Mouse (Mus musculus): ENCODE measurements around the gene 1700037C18Rik.

The 1700037C18Rik gene

DNA sequence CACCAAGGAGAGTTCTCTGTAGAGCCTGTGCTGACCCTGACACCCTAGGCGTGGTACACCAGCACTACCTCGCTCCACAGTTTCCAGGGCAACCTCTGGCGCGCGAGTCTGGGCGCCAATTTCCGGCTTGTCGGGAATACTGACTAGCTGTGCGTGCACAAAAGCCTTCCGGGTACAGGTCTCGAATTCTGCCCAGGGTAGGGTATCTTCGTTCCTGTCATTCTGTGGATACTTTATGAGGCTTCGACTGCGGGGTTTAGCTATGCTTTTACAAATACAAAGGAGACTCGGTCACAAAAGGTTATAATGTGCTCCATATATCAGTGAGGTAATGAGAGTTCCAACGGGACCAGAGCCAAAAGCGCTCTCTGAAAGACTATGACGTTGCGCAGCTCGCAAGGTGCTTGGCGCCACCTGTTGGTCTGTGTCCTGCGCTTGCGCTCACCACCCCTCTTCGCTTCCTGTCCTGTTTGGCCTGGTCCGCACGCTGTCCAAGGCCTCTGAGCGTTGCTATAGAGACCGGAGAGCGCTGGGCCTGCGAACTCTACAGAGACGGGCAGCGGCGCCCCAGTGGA is at the start of gene 1700037C18Rik, which contains the start of gene Cluap1:
Gene 1700037C18Rik, minus strand, starts transcription at position 153 of the 575 bp plus-strand sequence.
Gene Cluap1, plus strand, starts transcription at position 265 of the 575 bp plus-strand sequence.
- in situ Hi-C loops (cut with MboI): no loop called here

DNA sequence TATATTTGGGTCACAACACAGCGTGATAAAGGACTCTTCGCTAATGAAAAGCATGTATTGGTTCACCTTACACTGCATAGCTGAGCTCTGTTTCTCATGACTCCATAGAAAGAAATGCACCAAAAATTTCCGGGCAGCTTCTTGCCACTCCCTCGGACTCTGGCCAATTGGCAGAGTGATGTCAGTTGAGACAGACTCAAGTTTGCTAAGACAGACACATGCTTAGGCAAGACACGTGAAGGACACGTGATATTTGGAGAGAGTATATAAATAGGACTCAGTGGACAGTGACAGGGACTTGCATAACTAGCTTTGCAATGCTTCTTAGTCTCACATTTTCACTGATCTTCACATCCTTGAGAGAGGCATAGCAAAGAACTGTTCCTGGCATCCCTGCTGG is 47.9 kb upstream of the 1700037C18Rik start:
- in situ Hi-C loops (cut with MboI): no loop called here

DNA sequence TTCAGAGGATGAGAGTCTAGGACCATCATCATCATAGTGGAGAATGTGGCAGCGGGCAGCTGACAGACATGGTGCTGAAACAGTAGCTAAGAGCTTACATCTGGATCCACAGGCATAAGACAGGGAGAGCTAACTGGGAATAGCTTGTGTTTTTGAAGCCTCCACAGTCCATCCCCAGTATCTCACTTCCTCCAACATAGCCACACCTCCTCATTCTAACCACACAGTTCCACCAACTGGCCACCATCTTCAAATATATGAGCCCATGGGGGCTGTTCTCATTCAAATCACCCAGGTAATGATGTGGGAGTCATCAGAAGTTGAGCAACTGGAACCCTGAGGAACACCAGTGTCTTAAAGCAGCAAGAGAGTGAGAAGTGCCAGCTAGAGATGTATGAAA is 42.7 kb upstream of the 1700037C18Rik start:
- in situ Hi-C loops (cut with MboI): no loop called here

DNA sequence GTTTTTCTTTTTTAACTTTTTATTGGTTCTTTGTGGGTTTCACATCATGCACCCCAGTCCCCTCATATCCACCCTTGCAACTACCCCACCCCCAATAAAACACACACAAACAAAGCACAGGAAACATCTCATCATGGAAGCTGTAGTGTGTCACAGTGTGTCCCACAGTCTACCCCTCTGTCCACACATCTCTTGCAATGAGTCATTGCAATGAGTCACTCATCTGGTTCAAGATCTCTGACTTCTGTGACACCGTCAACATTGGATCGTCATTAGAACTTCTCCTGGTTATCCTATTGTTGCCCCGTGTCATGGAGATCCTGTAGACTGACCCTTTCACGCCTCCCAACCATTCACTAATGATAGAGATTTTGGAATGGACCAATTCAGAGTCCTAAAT is 26.2 kb upstream of the 1700037C18Rik start:
- in situ Hi-C loops (cut with MboI): no loop called here

DNA sequence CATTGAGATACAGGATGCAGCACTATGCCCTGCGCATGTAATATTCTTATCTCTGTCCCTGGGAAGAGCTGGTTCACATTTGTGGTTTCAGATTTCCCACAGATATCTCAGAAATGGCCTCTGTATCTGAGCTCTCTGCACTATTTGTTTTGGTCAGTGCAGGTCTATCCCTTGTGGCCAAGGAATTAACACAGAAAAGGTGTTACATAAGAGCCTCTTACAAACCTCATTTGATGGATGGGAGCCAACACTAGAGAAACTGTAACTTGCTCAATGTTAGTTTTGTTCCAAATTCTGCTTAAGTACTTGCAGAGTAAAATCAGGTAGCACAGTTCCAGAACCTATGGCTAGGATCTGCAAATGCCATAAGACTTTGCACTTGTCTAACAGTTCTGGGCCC is 25.6 kb upstream of the 1700037C18Rik start:
- in situ Hi-C loops (cut with MboI): no loop called here

DNA sequence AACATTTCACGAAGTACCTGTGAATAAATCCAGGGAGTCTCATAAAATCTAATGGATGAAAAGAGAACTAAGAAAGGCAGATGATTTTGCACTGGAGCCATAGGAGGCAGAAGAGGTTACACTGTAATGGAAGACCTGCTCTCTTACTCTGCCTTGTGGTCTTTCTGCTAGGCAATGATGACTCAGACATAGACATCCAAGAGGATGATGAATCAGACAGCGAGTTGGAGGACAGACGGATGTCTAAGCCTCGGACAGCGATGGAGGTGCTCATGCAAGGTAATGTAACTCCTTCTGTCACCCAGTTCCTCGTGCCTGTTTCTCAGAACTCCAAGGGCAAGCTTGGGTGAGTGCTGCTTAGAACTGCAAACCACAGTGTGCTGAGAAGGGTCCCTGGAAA is 25.0 kb upstream of the 1700037C18Rik start:
- in situ Hi-C loops (cut with MboI): no loop called here

DNA sequence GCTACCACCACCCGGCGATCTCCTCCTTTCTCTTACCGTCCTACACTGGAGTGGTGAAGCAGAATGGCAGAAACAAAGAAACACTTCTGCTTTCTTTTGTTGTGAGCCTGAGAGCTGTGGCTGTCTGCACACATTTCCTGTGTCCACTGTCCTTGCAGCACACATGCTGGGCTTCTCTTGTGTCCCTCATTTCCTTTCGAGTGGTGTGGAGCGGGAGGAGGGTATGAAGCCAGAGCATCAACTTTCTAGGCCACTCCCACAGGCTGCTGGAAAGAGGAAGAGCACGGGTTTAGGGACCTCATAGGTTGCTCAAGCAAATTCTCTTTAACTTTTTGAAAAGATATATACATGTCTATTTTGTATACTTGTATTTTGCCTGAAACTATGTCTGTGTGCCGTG is 20.7 kb upstream of the 1700037C18Rik start:
- in situ Hi-C loops (cut with MboI): no loop called here

DNA sequence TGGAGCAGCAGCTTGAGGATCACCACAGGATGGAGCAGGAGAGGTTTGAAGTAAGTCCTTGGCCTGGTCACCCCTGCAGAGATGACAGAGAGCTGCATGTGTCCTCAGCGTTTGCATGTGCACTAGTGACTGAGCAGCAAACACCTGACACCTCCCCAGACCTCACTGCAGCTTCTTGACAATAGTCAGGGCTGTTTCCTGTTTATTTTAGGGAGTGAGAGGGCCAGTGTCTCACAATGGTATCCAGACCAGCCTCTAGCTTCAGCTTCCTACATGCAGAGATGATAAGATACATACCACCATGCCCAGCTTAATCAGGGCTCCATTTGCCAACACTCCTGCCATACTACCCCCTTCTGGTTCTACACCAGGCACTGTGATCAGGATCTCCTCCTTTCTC is 20.1 kb upstream of the 1700037C18Rik start:
- in situ Hi-C loops (cut with MboI): no loop called here

DNA sequence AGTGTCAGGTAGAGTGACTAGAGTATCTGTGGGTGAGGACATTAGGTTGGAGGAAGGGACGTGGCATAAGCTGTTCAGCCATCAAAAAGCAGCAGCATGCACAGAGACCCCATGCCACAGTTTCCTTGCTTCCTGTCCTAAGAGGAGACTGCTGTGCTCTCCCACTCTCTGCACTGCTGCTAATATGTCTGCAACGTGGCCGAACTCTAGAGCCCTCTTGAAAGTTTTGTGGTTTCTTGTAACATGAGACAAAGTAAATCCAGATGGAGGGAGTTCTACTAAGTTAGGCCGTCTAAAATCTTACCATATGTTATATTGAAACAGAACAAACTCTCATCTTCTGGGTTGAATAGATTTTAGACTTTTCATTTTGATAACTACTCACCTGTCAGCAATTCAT is 15.5 kb upstream of the 1700037C18Rik start:
- in situ Hi-C loops (cut with MboI): no loop called here

DNA sequence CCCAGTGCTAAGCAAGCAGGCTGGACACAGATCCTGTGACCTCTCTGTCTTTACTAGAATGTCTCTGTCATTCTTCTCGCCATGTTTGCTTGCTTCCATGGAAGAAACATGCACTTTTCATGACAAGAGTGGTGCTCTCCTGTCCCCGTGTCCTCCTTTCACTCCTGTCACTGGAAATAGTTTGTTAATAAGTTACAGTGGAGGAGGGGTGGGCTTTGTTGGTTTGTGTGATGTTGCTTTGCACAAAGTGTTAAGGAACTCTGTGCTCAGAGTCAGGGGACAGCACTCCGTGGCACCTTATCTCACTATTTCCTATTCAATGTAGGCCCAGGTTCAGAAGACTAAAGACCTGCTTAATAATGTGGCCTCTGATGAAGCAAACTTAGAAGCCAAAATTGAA is 15.0 kb upstream of the 1700037C18Rik start:
- in situ Hi-C loops (cut with MboI): no loop called here

DNA sequence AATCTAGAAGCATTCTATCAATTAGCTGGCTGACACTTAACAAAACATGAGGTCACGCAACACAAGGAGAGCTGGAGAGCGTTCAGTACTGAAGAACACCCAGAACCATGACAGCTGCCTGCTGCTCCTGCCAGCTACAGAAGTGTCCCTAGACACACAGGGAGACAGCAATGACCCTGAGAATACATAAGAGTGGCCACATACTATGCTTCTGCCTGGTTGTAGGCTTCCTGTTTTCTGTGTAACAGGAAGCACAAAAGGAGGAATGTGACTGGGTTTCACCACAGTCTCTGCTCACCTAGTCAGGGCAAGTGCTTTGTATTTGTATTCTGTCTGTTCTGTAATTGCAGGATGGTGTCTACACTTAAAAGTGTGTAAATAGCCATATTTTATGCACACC is 12.3 kb upstream of the 1700037C18Rik start:
- in situ Hi-C loops (cut with MboI): no loop called here

DNA sequence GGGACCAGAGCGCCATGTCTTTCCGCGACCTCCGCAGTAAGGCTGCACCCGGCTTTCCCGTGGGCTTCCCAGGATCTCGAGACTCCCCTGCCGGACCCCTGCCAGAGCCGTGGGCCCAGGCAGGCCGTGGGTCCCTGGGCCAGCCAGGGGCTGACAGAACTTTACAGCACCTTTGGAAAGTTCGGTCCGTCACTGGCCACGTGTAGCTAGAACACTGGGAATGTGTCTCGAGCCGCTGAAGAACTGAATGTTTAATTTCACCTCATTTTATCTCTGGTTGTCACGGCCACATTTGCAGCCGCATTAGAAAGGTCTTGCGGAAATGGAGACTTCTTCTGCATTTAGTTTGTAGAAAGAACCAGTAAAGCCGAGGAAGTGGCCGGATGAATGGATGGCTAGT is 629 bp upstream of the 1700037C18Rik start:
- in situ Hi-C loops (cut with MboI): no loop called here

DNA sequence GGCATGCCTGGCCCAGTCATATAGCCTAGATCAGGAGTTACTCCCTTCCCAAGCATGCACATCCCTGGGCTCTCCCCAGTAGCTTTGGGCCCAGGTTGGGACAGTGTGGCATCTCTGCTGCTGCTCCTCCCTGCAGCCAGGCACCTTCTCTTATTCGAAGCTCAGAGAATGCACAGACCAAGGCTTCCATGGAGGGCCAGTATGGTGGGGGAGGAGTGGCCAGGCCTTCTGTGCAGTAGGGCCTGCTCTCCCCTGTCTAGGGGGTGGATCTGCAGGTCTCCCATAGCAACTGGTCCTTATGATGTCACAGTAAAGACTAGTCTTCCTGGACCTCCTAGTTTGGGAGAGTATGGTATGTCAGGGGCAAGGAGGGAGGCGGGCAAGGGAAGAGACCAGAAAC is 1.0 kb downstream of the 1700037C18Rik start:
- in situ Hi-C loops (cut with MboI): no loop called here

DNA sequence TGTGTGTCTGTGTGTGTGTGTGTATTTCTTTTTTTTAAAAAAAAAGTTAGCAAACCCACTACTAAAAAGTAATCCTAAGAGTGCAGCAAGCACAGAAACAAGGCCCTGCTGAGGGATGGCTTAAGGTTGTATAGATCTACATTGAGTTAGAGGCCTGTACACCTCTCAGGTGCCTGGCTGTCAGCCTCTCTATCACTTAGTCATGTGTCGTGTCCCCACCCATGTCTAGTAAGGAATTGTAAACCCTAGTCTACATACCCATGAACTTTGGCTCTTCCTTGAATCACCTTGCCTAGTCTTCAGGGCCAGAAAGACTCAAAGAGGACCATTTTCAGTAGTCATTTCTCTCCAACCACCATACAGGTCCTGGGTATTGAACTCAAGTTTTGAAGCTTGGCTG is 11.9 kb downstream of the 1700037C18Rik start:
- in situ Hi-C loops (cut with MboI): no loop called here

DNA sequence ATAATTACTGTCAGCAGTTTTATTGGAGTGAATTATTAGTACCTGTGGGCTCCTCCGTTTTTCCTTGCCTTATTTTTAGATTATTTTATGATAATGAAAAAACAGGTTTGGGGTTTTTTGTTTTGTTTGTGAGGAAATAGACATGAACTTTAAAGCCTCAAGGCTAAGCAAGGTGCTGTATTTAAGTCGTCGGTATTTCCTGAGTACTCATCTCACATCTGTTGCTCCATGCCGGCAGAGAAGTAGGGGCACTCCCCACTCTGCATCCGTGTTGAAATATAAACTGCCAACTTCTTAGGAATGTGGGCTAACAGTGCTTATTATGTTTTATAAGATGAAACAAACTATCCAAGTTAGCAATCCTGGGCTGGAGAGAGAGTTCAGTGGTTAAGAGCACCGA is 12.4 kb downstream of the 1700037C18Rik start:
- in situ Hi-C loops (cut with MboI): no loop called here

DNA sequence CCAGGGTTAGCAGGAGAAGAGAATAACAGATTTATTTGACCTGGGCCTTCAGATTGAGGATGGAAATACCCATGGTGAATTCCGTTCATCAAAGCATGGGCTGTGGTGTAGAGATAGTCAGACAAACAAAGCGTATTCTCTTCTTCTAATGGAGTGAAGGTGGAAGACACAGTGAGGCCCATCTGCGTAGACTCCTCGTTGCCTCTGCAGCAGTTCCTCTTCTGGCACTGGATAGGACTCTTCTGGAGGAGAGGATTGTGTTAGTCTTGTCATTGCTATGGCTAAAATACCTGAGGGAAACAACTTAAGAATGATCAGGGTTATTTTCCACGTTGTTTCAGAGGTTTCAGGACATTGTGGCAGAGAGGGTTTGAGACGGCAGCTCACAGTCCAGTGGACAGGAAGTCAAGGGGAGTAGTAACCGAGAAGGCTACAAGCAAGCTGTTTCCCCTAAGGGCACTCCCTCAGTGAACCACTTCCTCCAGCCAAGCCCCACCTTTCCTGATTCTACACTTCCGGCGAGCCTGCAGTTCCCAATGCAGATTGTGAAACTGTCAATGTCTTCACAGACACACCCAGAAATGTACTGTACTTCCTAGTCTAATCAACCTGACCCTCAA is 13.2 kb downstream of the 1700037C18Rik start:
- in situ Hi-C loops (cut with MboI): no loop called here

DNA sequence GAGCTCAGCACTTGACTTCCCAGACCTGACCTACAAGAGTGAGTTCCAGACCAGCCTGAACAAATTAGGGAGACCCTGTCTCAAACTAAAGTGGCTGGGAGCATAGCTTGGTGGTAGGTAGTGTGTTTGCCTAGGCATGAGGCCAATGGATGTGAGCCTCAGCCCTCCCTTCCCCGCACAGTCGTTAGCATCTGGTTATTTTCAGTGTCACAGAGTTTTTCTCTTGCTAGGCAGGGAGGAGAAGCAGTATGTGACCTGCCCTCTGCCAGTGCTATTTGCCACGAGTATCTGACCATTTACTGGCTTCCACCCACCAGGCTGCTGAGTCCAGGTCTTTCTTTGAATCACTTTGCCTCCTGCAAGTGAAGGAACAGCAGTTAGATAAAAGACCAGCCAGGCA is 14.8 kb downstream of the 1700037C18Rik start:
- in situ Hi-C loops (cut with MboI): no loop called here

DNA sequence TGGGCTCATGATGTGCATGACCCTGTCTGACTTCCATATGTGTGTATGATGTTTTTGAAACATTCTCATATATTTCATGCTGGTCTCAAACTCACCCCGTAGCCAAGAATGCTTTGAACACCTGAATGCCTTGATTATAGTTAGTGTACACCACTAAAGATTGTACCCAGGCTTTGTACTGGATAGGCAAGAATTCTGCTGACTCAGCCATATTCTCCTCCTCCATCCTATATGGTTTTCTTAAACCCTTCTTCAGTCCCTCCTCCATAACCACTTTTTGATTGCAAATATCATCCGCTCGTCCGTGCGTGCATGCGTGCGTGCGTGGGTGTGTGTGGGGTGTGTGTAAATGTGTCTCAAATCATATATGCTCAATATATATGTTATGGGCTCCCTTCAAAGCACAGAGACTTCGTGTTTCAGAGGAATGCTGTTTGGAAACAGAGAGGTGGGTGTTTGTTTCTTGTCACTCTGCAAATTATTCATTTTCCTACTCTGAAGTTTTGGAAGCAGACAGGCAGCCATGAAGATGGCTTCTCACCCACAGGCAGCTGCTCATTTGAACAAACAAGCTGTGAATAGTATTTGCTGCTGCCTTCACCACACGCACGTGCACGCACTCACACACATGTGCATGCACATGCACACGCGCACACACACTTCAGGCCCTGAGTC is 16.7 kb downstream of the 1700037C18Rik start:
- in situ Hi-C loops (cut with MboI): no loop called here

DNA sequence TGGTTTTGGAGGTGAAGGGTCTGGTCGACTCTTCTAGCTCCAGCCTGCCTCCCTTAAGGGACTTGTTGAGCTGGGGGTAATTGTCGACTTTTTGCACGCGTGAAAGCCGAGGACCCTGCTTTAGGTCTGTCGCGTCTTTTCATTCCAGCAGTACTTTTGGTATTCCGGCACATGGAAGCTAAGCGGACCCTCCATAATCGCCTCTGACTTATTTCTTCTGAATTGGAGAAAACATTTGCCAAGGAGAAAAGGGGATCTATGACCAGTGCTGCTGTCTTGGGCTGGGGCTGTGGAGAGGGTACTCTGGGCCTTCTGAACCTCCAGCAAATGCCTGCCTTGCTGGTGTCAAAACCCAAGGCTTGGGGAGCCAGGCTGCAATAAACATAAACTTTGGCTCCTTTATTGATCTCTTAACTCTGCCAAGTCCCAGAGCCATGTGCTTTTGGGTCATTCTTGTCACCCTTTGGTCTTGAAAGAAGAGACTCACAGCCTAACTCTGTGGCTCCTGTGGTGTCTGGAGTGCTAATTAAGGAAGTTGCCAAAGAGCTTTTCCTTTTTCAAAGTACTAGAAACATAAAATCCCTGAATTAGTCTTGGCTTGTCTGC is 23.3 kb downstream of the 1700037C18Rik start:
- in situ Hi-C loops (cut with MboI): no loop called here

DNA sequence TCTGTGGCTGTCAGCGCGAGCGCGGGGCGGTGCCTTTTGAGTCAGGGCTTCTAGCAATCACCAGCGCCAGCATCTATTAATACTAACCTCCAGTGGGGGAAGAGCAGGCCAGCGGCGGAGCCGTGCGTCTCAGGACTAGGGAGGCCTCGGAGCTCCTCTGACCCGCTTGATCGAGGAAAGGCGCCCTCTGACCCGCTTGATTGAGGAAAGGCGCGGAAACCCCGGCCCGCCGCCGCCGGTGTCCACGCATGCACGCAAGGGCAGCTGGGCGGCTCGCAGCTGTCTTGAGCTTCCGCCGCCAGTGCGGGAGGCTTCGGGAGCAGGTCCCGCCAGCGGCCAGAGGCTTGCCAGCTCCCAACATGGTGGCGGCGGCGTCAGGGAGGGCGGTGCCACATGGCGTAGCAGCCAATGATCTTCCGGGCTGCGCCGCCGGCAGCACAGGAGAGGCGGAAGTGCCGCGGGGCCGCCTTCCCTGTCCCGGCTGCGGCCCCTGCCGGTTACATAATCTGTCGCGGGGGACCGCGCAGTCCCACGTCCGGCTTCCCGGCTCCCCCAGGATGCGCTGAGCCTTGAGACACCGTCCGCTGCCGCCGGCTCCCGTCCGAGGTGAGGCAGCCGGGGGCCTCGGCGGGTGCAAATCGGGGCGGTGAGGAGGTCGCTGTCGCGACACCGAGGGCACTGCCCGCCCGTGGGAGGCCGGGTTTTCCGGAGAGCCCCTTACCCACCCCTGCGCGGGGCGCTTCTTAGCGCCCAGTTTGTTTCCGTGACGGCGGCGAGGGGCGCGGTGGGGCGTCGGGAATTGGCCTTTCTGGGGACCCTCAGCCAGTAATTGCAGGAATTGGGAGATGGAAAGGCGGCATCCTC is 24.1 kb downstream of the 1700037C18Rik start, which contains the start of the genes Zfp597 and Gm20695:
Gene Zfp597, minus strand, starts transcription at position 361 of the 864 bp plus-strand sequence.
Gene Gm20695, plus strand, starts transcription at position 448 of the 864 bp plus-strand sequence.
- in situ Hi-C loops (cut with MboI): loop anchor here (5.0 kb wide), 1 partner anchor 37 kb away; the partner anchor contains the start of gene Zfp174

DNA sequence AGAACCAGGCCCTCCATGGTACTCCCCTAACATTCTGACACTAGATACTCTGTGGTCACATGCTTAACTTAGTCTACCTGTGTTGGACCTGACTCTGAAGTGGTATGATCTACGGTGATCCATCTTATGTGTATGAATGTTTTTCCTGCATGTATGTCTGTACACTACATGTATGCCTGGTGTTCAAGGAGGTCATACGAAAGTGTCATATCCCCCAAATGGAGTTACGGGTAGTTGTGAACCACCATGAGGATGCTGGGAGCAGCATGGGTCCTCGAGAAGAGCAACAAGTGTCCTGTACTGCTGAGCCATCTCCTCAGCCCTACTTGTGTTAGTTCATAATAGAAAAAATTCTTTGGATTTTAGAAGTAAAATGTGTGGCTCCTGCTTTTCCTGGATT is 32.1 kb downstream of the 1700037C18Rik start:
- in situ Hi-C loops (cut with MboI): no loop called here

Measured in mature B cell (primary cell).